Mouse (Mus musculus) embryonic fibroblast, embryonic 13.5 days (primary cell): ENCODE measurements around the gene Emilin3.

Source experiments
- CTCF ChIP-seq: IDR thresholded peaks from 2 replicates; pipeline ENCODE4 v1.5.1; 2011; ENCODE audit warnings: mild to moderate bottlenecking, control low read depth, low read length, moderate library complexity, borderline replicate concordance; ENCODE audit not compliant: insufficient read depth
- POLR2A ChIP-seq: IDR thresholded peaks from 2 replicates; pipeline ENCODE4 v1.6.1; 2011; ENCODE audit warnings: low read depth, mild to moderate bottlenecking, control low read depth, low read length, moderate library complexity

GRCm38 (mm10) chr2:160876115-160876514 lies 36.0 kb downstream of the Emilin3 start:
- TF ChIP-seq CTCF: no peak
- no peak for TF ChIP-seq POLR2A
